Mouse (Mus musculus) Muller cell, postnatal 12 days (primary cell): ENCODE data around the gene Edar.
"Not testable (repeated sequence)": the region's sequence is repeated elsewhere in the genome, so short reads cannot be mapped to it uniquely, and the experiment has no call there.

Experiments
- DNase-seq: peaks from one replicate; pipeline ENCODE4 v3.0.0-alpha.2; 2015; ENCODE audit errors: inconsistent ontology term

Gene Edar

DNA sequence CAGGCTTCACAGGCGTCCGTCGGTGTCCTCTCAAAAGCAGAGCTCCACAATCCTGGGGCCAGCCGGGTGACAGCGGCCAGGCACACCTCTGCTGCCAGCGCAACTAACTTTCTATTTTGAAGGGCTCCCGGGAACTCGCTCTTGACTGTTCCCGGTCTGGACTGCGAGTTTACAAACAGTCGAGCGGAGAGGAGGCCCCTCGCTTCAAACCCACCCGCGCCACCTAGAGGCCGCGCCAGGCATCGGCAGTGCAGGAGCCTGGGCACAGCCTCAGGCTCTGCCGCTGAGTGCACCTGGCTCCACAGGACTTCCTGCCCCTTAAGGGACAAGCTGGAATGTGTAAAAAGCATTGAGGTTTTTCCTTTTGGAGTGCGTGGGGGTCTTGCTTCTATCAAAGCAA, at the start of gene Edar:
Gene Edar (minus strand): TSS at position 122 of the 400 bp plus-strand sequence.
- DNase-seq: peak; percentile 79

DNA sequence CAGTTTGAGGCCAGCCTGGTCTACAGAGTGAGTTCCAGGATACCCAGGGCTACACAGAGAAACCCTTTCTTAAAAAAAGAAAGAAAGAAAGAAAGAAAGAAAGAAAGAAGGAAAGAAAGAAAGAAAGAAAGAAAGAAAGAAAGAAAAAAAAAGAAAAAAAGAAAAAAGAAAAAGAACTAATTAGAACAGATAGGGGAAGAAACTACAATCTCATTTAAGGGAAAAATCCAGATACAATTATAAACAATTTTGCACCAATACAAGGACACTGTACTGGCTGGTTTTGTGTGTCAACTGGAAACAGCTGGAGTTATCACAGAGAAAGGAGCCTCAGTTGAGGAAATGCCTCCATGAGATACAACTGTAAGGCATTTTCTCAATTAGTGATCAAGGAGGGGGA, 42.7 kb upstream of the Edar start, which contains the start of gene Gm17542:
Gene Gm17542 (minus strand): TSS at position 101 of the 400 bp plus-strand sequence.
- DNase-seq: not testable (repeated sequence)

DNA sequence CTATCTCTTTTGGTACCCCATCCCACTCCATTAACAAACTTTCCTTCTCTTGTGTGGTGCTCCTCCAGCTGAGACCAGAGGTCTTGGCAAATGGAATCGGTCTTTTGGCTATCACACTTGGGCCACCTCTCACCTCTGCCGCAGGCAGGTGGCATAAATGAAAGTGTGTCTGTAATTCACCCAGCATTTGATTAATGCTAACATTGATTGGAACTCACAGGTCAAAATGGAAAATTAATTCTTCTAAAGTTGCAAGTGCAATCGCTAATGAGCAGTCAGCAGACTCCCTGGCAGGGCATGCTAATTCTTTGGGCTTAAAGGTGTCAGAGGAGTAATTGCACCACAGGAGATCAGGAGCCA, 39.3 kb upstream of the Edar start:
- DNase-seq: no peak

DNA sequence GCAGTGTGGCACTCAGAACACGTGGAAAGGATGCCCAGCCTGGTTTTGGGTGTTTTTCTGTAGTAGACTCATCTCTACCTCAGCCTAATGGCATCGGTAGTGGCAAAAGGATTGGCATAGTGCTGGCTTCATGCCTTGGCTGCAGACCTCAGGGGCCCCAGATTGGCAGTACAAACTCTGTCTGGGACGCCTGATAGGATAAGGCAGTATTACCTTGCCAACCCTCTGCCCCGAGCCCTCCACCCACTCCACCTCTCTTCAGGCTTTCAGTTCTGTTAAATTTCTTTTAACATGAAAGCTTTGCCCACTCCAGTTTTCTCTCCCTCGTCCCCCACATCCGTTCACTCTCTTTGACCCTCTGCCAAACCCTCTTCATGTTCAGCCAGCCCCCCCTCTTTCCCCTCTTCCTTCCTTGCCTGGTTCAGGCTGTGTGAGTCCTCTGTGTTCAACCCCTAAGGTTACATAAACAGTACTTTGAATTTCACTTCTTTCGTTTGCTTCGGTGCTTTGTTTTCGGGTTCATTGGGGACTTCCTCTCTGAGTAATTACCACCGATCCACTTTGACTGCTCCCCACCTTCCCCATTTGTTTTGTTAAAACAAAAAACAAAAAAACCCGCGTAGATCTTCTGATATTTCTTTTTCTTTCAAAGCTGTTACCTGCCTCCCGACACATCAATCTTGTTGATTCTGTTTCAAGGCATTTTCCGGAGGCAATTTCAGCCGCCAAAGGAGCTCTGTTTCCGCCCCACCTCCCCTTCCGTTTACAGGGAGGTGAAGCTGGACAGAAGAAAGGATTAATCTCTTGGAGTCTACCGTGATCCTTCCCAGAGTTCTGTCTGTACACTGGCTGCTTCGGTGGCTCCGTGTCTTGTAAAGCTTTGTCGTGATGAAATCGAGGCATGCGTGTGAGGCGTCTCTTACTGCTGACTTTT, 38.7 kb upstream of the Edar start:
- DNase-seq: peak; percentile 11

DNA sequence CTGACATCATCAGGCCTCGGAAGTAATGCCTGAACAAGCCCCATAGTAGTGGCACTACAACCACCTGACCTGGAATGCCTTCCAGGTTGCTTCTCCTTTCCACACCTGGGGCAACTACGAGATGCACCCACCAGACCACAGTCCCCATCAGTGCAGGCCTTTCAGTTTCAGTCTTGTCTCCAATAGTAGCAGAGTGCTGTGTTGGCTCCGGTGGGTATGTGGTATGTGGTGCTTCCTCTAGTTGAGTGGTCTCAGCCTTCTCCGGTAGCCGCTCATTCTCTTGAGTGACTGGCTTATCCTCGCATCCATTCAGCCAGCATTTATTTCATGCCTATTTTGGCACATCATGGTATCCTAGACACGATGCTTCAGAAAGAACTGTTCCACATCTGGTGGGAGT, 37.8 kb upstream of the Edar start:
- DNase-seq: no peak

DNA sequence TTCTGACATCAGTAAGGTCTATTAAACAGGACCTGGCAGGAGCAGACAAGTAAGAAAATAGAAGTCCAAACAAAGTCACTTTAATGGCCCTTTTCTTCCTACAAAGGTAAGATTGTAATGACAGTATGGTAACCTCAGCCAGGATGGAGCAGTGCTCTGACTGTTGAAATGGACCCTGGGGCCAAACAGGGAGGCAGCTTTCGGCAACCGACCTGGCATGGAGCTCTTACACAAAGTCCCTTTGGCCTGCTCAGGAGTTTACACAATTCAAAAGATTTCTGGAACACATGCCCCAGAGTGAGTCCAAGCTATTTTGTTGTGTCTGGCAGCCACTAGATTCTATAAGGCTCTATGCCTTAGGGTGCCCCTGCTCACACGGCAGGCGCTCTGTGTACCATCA, 33.6 kb upstream of the Edar start:
- DNase-seq: no peak

DNA sequence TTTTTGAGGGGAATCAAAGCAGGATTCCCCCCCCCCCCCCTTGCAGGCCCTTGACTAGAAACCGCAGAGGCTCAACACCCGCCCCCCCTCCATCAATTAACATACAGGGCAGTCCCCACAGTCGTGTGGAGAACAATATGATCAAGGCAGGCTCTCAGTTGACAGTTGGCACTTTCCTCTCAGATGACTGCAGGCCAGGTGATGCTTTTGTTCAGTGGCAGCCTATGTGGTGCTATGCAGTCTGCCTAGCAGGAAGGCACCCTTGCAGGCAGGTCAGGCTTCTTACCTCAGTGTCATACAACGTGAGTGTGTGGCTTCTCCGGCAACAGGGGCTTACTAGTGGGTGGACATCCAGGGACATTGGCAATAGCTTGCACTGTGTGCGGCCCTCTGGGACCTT, 25.1 kb upstream of the Edar start:
- DNase-seq: peak; percentile 9

DNA sequence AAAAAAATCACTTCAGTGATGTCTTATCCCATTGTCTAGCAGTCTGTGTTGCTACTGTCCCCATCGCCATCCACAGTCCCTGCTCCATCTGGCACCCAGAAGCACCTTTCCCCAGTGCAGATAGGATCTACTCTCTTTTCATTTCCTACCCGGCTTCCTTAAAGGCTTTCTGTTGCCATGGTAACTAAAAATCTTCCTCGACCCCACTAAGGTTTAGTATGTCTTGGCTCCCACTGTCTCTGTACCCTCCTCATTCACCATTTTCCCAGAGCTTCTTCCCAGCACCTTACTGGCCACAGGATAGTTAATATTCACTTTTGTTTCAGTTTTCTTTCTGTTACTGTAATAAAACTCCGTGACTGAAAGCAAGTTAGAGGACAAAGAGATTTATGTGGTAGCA, 24.7 kb upstream of the Edar start:
- no peak for DNase-seq

DNA sequence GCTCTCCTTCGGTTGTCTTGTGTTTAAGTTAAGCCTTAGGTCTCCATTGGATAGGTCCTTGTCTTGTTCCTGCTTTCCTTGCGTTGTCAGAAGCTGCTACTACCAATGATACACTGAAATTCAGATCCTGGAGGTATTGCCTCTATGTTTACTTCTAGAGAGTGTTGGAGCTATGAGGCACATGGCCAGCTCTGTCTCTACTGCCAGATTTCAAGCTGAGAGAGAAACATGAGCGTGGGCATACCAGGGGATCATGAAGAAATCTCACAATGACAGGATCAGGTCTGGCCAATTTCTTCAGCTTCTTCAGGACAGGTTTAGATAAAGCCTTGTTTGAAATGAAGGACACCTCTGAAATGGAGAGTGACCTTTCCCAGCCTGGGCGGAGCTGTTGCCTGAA, 23.5 kb upstream of the Edar start:
- DNase-seq: no peak

DNA sequence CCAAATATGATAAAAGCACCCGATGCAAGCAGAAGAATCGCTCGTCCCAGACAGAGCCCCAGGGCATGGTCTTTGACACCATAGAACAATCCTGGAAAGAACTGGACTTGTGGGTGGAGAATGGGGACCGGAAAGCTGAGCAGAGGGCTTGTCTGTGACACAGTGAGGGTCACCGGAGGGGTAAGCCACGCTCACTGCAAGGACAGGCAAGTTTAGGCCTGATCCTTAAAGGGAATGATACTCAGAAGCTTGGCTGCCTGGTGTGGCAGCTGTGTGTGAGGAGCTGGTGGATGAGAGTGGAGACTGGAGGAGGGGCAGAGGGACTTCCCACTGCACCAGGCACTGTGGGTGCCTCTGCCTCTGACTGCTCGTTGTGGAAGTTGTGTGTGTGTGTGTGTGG, 15.6 kb upstream of the Edar start:
- no peak for DNase-seq

DNA sequence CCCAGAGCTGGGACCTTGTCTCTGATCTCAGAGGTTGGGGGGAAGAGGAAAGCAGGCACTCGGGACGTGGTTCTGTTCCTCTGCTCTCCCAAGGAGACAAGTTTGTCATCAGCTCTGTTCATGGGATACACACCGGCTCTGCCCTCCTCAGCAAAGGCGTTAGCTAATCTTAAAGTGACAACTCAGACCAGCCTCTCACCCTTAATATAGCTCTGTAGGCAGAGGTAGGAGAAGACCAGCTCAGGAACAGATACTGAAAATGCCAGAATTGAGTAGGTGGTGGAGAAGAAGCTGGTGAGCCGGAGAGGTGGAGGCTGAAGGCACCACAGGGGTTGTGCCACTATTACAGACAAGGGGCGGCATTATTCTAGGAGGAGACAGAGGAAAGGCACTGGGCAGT, 3.8 kb upstream of the Edar start:
- no peak for DNase-seq

DNA sequence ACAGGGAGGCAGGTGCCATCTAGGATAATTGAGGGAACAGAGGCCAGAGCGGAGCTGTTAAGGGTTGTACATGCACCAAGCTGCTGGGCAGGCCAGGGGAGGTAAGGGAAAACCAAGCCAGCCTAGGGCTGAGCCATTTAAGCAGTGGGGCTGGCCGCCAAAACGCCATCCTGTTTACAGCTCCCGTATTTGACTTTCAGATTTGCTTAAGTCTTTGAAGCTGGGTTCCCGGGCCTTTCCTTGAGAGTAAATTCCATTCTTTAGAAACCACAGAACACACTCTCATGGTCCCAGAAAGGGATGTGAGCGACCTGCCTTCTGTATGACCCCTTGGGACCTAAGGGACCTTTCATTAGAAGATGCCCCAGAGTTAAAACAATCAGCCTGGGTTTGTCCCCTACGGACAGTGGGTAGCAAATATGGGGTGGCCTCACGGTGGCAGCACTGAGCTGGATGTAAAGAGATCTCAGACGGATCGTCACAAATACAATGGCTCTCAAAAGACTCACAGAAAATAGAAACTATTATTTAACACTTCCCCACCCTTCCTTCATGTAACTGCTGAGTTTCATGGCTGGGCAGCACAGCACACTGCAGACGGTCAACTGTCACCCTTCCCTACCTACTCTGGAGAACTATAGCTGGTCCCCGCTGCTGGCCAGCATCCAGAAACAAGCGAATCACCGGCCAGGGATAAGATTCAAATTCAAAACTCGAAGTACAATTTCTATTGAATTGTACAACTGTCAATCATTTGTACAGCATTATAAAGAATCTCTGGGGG, 2.0 kb downstream of the Edar start:
- DNase-seq: peak; percentile 46

DNA sequence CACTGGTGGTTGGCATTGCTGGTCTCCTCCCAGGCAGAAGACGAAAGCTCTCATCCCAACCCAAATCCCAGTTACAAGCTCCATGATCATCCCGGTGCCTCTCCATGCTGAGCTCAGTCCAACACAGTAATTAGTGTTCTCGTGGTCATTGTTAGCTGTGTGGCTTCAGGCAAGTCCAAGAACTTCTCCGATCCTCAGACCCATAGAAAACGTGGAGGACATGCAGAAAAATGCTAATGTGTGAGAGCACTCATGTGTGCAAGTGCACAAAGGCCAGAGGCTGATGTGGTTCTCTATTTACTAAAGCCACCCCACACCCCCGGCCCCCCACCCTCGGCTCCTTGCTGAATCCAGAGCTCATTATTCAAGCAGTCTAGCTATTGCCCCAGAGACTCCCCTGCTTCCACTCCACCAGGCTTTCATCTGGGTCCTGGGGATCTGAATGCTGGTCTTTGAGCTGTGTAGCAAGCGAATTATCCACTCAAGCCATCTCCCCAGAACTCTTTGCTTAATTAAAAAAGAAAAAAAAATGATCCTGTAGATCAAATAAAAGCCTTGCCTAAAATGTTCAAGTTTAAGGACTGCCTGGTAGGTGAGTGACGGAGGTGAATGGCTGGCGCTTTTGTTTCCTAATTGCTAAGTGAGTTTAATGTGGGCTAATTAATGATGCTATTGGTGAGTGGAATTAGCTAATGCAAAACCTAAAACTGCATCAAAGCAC, 2.7 kb downstream of the Edar start:
- no peak for DNase-seq

DNA sequence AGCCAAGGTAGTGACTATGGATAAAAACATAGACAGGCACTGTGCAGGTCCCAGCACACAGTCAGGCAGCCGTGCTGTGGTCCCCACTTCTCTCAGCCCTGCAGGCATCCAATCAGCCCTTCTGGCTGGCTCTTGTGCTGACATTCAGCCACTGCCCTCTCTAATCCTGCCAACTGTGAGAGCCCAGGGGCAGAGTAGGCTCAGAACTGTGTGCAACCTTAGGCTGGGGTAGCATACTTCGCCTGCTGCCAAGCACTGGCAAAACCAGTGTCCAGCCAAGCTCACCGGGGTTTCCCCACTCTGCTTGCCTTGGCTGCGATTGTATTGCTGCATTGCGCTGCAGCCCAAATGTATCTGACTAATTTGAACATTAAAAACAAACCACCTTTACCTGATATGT, 11.6 kb downstream of the Edar start:
- peak; percentile 66 for DNase-seq

DNA sequence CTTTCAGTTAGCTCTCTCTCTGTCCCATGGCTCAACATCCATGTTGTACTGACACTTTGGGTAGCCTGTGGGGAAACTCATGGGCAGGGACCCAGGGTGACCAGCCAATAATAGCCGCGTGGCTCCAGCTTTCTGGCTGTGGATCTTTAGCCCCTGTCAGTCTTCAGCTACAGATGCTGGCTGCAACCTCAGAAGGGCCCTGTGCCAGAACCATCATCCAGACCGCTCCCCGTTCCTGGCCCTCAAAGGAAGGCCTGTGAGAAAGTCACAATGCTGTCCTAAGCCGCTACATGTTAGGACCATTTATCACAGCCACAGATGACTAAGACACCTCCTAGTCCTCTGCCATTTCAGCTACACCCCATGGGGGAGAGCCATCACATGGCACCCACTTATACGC, 12.0 kb downstream of the Edar start:
- peak; percentile 70 for DNase-seq

DNA sequence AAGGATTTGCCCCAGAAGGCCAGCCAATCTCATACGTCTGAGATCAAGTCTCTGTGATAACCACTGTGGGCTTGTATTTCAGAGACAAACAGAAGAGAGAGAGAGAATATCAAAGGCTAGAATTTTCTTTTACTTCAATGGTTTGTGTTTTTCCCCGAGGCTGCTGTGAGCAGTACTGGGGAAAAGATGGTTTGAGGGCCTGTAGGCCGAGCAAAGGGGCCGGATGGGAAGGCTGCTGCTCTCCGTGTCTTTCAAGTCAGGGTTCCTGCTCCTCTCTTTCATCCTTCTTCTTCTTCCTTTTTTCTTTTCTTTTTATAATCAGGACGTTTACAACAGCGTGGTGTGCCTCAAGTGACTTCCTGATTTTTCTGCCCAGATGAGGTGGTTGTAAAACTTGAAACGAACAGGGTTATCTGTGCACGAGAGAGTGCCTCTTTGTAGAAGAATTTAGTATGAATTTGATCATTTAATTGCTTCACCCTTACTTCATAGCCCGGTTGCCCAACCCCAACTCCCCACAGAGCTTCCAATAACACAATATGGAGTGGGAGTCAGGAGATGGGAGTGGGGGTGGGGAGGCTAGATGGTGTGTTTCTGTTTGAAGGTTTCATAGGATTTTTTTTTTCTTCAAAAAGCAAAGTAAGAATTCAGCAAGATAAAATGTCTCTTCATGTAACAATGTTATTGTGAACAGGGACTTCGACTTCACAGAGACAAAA, 16.0 kb downstream of the Edar start:
- no peak for DNase-seq

DNA sequence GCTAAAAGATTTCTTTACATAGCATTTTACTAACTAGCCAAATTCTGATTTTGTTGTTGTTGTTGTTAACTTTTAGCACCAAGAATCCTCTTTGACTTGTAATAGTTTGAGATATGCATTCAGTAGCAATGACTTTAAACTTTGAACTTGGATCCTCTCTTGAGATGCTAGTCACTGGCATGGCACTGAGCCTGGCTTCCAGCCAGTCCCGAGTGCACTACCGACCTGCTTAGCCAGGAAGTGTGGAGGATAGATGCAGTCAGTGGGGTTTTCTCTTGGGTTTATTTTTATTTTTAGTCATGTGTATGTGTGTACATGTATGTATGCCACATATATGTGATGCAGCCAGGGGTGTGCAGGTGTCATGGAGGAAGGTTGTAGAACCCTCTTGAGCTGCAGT, 17.7 kb downstream of the Edar start:
- DNase-seq: no peak

DNA sequence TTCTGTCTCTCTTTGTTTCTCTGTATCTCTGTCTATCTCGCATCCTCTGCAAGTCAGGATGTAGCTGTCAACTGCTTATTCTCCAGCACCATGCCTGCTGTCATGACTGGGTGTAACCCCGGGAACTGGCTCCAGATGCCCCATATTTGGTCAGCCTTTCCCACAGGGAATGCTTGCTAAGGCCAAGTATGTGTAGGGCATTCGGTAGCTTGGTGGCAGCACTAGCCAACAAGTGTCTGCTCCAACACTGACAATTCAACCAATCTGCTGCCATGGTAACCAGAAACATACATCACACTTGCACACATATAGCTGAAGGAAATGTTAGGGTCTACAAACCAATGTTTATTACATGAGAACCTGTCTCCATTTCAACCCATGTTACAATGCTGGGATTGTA, 21.8 kb downstream of the Edar start:
- no peak for DNase-seq

DNA sequence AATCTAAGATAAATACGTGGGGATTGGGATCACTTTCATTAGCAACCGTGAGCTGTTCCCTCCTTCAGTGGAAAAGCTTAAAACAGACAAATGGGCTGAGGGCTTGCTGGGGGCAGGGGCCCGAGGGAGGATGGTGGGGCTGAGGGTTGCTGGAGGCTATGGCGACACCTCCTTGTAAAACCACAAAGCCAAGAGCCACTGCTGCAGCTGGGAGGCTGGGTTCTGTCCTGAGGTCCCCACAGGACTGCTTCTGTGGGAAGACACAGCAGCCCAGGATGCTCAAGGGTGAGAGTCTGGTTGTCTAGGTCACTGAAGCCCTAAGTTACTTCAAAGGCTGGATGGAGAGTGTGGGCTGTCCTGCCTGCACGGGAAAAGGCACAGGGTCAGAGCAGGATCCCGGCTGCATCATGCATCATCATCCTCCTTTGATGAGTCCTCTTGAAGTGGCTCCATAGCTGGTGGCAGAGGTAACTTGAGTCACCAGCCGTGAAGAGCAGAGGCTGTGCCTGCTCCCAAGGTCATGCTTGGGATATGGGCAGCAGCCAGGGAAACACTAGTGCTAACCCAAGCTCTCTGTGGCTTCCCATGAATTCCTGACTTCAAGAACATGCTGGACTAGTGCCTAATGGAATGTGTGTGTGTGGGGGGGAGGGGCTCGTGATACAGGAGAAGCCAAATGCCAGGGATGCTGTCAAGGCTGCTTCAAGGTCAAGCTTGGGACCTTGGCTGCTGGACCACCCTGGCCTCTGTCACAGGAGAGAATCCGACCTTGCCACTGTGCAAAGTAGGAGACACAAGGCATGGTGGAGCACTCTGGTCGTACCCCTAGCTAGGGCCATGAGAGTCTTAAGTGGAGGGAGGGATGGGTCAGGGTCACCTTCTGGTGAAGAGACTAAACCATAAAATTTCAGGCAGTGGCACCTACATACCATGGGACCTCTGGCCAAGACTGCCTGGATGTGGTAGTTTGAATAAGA, 22.7 kb downstream of the Edar start:
- peak; percentile 33 for DNase-seq

DNA sequence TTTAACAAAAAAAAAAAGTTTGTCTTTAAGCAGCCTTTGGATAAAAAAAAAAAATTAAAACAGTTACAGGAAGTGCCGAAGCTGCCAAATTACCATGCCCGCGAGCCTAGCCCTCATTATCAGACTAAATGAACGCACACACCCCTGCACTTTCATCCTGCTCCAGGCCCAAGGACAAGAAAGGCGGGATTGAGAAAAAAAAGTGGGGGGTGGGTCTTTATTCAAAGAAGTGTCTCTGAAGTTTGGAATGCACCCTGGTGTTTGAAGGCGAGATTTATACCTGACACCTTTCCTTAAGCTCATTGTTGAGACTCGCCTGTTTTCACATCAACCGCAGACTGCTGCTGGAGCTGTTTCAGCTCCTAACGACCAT, 23.4 kb downstream of the Edar start:
- DNase-seq: no peak
